Mouse (Mus musculus) liver, embryonic 14.5 days (tissue): ENCODE data around the gene Gm11032. TPM values are rescaled to one million over a fixed set of nuclear protein-coding genes. Genes with fewer than 3 reads are reported as not detected.

ENCODE experiments used
- ATAC-seq: fragments of 200-750 bp; cut with Nextera tagmentation; 2 replicates; pipeline ENCODE4 v1.8.0; 2017; ENCODE audit warnings: moderate number of reproducible peaks, mild to moderate bottlenecking, moderate library complexity; ENCODE audit not compliant: insufficient read depth
- DNase-seq, 3 experiments: peaks; one replicate each; pipeline ENCODE4 v3.0.0-alpha.2; 2012 to 2013; ENCODE audit warnings: low read depth in 3 of 3, low spot score in 3 of 3
- H3K27ac ChIP-seq: fragments of 300-500 bp; sonication (generic); 2 replicates; pipeline ENCODE4 v1.5.1; 2014; ENCODE audit warnings: moderate library complexity, mild to moderate bottlenecking, control low read depth, inconsistent platforms
- H3K27me3 ChIP-seq: fragments of 300-500 bp; sonication (generic); 2 replicates; pipeline ENCODE4 v1.6.1; 2014; ENCODE audit warnings: mild to moderate bottlenecking, low read length, moderate library complexity; ENCODE audit not compliant: control insufficient read depth, insufficient read depth
- H3K36me3 ChIP-seq: fragments of 300-500 bp; sonication (generic); replicated peaks from 2 replicates; pipeline ENCODE4 v1.6.1; 2014; ENCODE audit warnings: low read depth; ENCODE audit not compliant: control insufficient read depth, insufficient read depth
- H3K4me1 ChIP-seq, 2 experiments: fragments of 200-500 bp in 1 of 2; fragments of 300-500 bp in 1 of 2; sonication (generic) in 1 of 2; replicated peaks; 2 replicates each; pipeline ENCODE4 v1.6.1; 2012 to 2014; ENCODE audit warnings: antibody characterized with exemption in 1 of 2, inconsistent platforms in 1 of 2, low read length in 1 of 2; ENCODE audit not compliant: control insufficient read depth in 2 of 2, insufficient read depth in 2 of 2
- H3K4me2 ChIP-seq: fragments of 300-500 bp; sonication (generic); 2 replicates; pipeline ENCODE4 v1.6.1; 2014; ENCODE audit warnings: low read depth, mild to moderate bottlenecking, control low read depth, moderate library complexity
- H3K4me3 ChIP-seq, 2 experiments: fragments of 200-500 bp in 1 of 2; fragments of 300-500 bp in 1 of 2; sonication (generic) in 1 of 2; 2 replicates each; pipeline ENCODE4 v1.5.1; 2012 to 2014; ENCODE audit warnings: low read depth in 2 of 2, low read length in 2 of 2, mild to moderate bottlenecking in 2 of 2, control low read depth in 1 of 2, inconsistent platforms in 1 of 2, moderate library complexity in 1 of 2; ENCODE audit not compliant: insufficient read depth in 1 of 2
- H3K9ac ChIP-seq: fragments of 300-500 bp; sonication (generic); replicated peaks from 2 replicates; pipeline ENCODE4 v1.6.1; 2014; ENCODE audit warnings: mild to moderate bottlenecking, control low read depth, moderate library complexity
- H3K9me3 ChIP-seq: fragments of 300-500 bp; sonication (generic); 2 replicates; pipeline ENCODE4 v1.6.1; 2016; ENCODE audit warnings: low read length, mixed read lengths; ENCODE audit not compliant: control insufficient read depth
- CTCF ChIP-seq: IDR thresholded peaks from 2 replicates; pipeline ENCODE4 v1.5.1; 2016; ENCODE audit warnings: antibody characterized with exemption, low read depth, control low read depth
- EP300 ChIP-seq: IDR thresholded peaks from 2 replicates; pipeline ENCODE4 v1.6.1; 2016; ENCODE audit warnings: antibody characterized with exemption, low read depth
- WGBS: fragments of 180-500 bp; shearing (Covaris S2); extraction: QIAGEN DNeasy Blood & Tissue Kit; methylation state at CpG from one replicate; pipeline ENCODE4 v1.1.7; 2014; ENCODE audit not compliant: insufficient replicate concordance; 5-methylcytosine and 5-hydroxymethylcytosine counted together
- polyA plus RNA-seq, 2 experiments: library from polyadenylated mRNA; depleted of rRNA in 1 of 2; stranded (reverse) in 1 of 2; unstranded in 1 of 2; fragments of >200 nt; fragmentation: Nextera tagmentation in 1 of 2; extraction: Ambion mirVana in 1 of 2; gene quantifications; 2 replicates each; pipeline versions ENCODE4 v1.2.1 to v1.2.3; 2012 to 2014

Gene Gm11032
- polyA plus RNA-seq, 2 experiments = not detected

GRCm38 (mm10) chr11:4598411-4598810 is 21.5 kb upstream of the Gm11032 start:
- 79% methylated on average over 2 of the region's 2 CpGs for WGBS

GRCm38 (mm10) chr11:4599916-4600315 is 20.0 kb upstream of the Gm11032 start:
- Histone ChIP-seq H3K9ac (no peak overlapping the region), H3K4me1 (peaks cover 3 to 6% of the 10 kb centered on the region in 2 experiments), H3K27ac (no peak overlapping the region), H3K4me3 (no peak overlapping the region), H3K9me3 (no peaks in the 10 kb centered on the region), H3K27me3 (no peaks in the 10 kb centered on the region; the same call in 1 of the 2 replicates), H3K36me3 (no peaks in the 10 kb centered on the region), H3K4me2 (no peak overlapping the region)
- 24% methylated on average over 3 of the region's 3 CpGs for WGBS
- ATAC-seq = no peak
- no peak for TF ChIP-seq EP300
- TF ChIP-seq CTCF = no peak
- DNase-seq = no peak

More at GRCm38 (mm10) chr11:4598411-4598810, 21.5 kb upstream of the Gm11032 start:
- H3K4me3 ChIP-seq = no peak overlapping the region
- H3K9ac ChIP-seq = no peak overlapping the region
- H3K4me2 ChIP-seq = no peak overlapping the region
- DNase-seq (no peak), ATAC-seq (no peak)
- no peaks in the 10 kb centered on the region for H3K9me3 ChIP-seq
- TF ChIP-seq EP300 (no peak), CTCF (no peak)
- H3K4me1 ChIP-seq = peaks cover 3 to 6% of the 10 kb centered on the region in 2 experiments
- no peaks in the 10 kb centered on the region for H3K36me3 ChIP-seq
- no peak overlapping the region for H3K27ac ChIP-seq
- H3K27me3 ChIP-seq = no peaks in the 10 kb centered on the region

GRCm38 (mm10) chr11:4601890-4602289 is 18.0 kb upstream of the Gm11032 start:
- no peaks in the 10 kb centered on the region for H3K9me3 ChIP-seq
- DNase-seq (no peak), ATAC-seq (no peak)
- no peaks in the 10 kb centered on the region for H3K36me3 ChIP-seq
- 77% methylated on average over 5 of the region's 5 CpGs for WGBS
- no peaks in the 10 kb centered on the region; a peak in 2 of 4 replicates for H3K4me1 ChIP-seq
- no peak overlapping the region for H3K4me3 ChIP-seq
- TF ChIP-seq CTCF (no peak), EP300 (no peak)
- H3K4me2 ChIP-seq = no peak overlapping the region
- no peak overlapping the region for H3K27ac ChIP-seq
- no peak overlapping the region for H3K9ac ChIP-seq
- H3K27me3 ChIP-seq = no peaks in the 10 kb centered on the region; the same call in 1 of the 2 replicates

DNA sequence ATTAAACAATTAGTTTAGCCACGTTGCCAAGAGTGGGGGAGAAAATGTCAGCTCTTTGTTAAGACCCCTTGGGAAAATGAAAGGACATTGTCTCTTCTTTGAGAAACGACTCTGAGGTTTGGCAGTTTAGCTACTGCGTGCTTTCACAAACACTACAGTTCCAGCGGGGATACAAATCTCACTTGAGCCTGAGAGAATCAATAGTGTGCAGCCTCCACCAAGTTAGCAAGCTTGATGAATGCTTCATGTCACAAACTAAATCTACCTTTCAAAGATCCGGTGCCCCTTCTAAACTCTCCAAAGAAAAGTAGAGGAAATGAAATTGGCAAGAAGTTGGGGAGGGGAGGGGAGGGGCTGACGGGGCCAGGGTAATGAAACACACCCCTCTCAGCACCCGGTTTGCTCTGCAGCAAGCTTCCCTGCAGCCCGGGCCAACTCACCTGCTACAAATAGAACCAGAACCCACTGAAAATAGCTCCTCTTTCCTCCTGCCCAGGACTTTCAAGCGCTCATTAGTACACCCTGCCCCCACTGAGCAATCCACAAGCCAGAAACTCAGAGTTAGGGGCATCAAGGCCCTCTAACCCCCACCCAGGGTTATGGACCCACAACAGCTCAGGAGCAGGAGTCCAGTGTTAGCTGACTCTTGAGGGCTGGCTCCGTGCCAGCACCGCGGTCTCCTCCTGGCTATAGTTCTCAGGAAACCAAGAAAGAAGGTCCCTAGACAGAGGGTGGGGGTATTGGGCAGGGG is 17.0 kb upstream of the Gm11032 start:
- DNase-seq (no peak), ATAC-seq (no peak)
- Histone ChIP-seq H3K27ac (no peak overlapping the region), H3K4me1 (no peaks in the 10 kb centered on the region; a peak in 2 of 4 replicates), H3K4me3 (no peak overlapping the region), H3K4me2 (no peak overlapping the region), H3K27me3 (no peaks in the 10 kb centered on the region; the same call in 1 of the 2 replicates), H3K36me3 (no peaks in the 10 kb centered on the region), H3K9ac (no peak overlapping the region), H3K9me3 (no peaks in the 10 kb centered on the region)
- no peak for TF ChIP-seq EP300
- TF ChIP-seq CTCF = no peak
- 38% methylated on average over 12 of the region's 12 CpGs for WGBS

- Histone ChIP-seq H3K36me3 (no peaks in the 10 kb centered on the region), H3K27me3 (no peaks in the 10 kb centered on the region; the same call in 1 of the 2 replicates), H3K4me1 (no peaks in the 10 kb centered on the region; a peak in 1 of 4 replicates), H3K4me3 (no peak overlapping the region), H3K4me2 (no peak overlapping the region), H3K9me3 (no peaks in the 10 kb centered on the region), H3K9ac (no peak overlapping the region), H3K27ac (no peak overlapping the region)
- DNase-seq = no peak
- 43% methylated on average over 6 of the region's 6 CpGs for WGBS
- ATAC-seq = no peak
- no peak for TF ChIP-seq CTCF
- no peak for TF ChIP-seq EP300
Measured at GRCm38 (mm10) chr11:4604441-4604840, 15.4 kb upstream of the Gm11032 start.
